Mouse (Mus musculus) thymus, adult 2 months (tissue): ENCODE measurements at regions not wholly inside any gene's neighbourhood (a gene's known extent, or its start where the extent isn't known, plus 50 kb on each side); places are given as distances from the start of the nearest gene placed in this dataset.

Source experiments
- DNase-seq: peaks from one replicate; pipeline ENCODE4 v3.0.0; 2021
- H3K27ac ChIP-seq: fragments of 200-500 bp; 2 replicates; pipeline ENCODE4 v1.5.1; 2012; ENCODE audit warnings: low read length, control low read depth; ENCODE audit not compliant: control insufficient read depth, insufficient read depth
- H3K27me3 ChIP-seq: fragments of 200-500 bp; 2 replicates; pipeline ENCODE4 v1.6.1; 2012; ENCODE audit warnings: mild to moderate bottlenecking, low read length, moderate library complexity, mixed read lengths; ENCODE audit not compliant: control insufficient read depth, insufficient read depth
- H3K36me3 ChIP-seq: fragments of 200-500 bp; 2 replicates; pipeline ENCODE4 v1.6.1; 2012; ENCODE audit warnings: mild to moderate bottlenecking, low read length, moderate library complexity; ENCODE audit not compliant: control insufficient read depth, insufficient read depth
- H3K4me1 ChIP-seq: fragments of 200-500 bp; replicated peaks from 2 replicates; pipeline ENCODE4 v1.6.1; 2012; ENCODE audit warnings: low read length; ENCODE audit not compliant: control insufficient read depth, insufficient read depth
- H3K4me3 ChIP-seq: fragments of 200-500 bp; 2 replicates; pipeline ENCODE4 v1.5.1; 2012; ENCODE audit warnings: mild to moderate bottlenecking, low read length, control low read depth, moderate library complexity; ENCODE audit not compliant: control insufficient read depth, insufficient read depth
- CTCF ChIP-seq: fragments of 200-500 bp; IDR thresholded peaks from 2 replicates; pipeline ENCODE4 v1.5.1; 2012; ENCODE audit warnings: mild to moderate bottlenecking, control low read depth, low read length, moderate library complexity, borderline replicate concordance; ENCODE audit not compliant: control insufficient read depth, poor library complexity, insufficient read depth; ENCODE audit errors: extremely low read depth
- POLR2A ChIP-seq: fragments of 200-500 bp; IDR thresholded peaks from 2 replicates; pipeline ENCODE4 v1.6.1; 2012; ENCODE audit warnings: mild to moderate bottlenecking, low read length, control low read depth, moderate library complexity; ENCODE audit not compliant: control insufficient read depth, poor library complexity, insufficient read depth; ENCODE audit errors: extremely low read depth
- WGBS: fragments of 180-500 bp; shearing (Covaris S2); methylation state at CpG from one replicate; pipeline ENCODE4 v1.1.7; 2018; 5-methylcytosine and 5-hydroxymethylcytosine counted together

DNA sequence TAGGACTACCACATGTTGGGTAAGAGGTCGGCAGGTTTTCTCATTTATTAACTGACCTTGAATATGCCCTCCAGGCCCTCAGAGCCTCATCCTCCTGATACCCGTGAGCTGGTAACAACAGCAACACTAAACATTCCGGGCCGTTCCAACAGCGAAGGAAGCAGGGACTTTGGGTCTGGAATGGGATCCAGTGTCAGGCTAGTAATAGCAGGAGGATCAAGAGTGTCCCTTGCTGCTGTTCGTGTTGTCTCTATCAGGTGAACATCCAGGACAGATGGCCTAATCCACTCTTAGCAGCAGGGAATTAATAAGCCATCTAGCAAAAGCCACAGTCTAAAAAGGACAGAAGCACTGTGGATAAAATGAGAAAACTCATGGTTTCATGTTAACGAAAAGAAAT is 106.7 kb downstream of the Cpeb2 start:
- H3K27ac ChIP-seq: no peak overlapping the region
- no peaks in the 10 kb centered on the region for H3K36me3 ChIP-seq
- H3K4me1 ChIP-seq: no peaks in the 10 kb centered on the region
- H3K4me3 ChIP-seq: no peak overlapping the region
- no peak for DNase-seq
- WGBS: 97% methylated on average over 7 of the region's 7 CpGs
- H3K27me3 ChIP-seq: no peaks in the 10 kb centered on the region
- no peak for TF ChIP-seq CTCF
- no peak for TF ChIP-seq POLR2A

- WGBS: 95% methylated on average over 2 of the region's 2 CpGs
These were observed 108.5 kb downstream of the Cpeb2 start for GRCm38 (mm10) chr5:43341475-43341874.

DNA sequence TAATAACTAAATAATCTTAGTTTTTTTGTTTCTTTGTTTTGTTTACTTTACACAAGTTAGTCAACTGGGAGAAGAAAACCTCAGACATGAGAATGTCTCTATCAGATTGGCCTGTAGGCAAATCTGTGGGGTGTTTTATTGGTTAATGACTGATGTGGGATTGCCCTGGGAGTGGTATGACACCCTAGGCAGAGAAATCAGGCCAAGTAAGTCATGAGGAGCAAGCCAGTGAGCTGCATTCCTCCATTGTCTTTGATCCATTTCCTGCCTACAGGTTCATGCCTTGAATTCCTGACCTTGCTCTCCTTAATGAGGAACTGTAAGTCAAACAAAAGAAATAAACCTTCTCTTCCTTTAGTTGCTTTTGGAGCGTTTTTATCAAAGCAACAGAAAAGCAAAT is 111.5 kb downstream of the Cpeb2 start:
- Histone ChIP-seq H3K4me1 (no peaks in the 10 kb centered on the region), H3K27me3 (no peaks in the 10 kb centered on the region), H3K27ac (no peak overlapping the region), H3K36me3 (no peaks in the 10 kb centered on the region), H3K4me3 (no peak overlapping the region)
- no peak for DNase-seq
- TF ChIP-seq CTCF: no peak
- no peak for TF ChIP-seq POLR2A
- 98% methylated on average over 1 of the region's 1 CpGs for WGBS

More at GRCm38 (mm10) chr5:43341475-43341874, 108.5 kb downstream of the Cpeb2 start:
- no peak for DNase-seq
- Histone ChIP-seq H3K36me3 (no peaks in the 10 kb centered on the region), H3K4me1 (no peaks in the 10 kb centered on the region), H3K4me3 (no peak overlapping the region), H3K27ac (no peak overlapping the region), H3K27me3 (no peaks in the 10 kb centered on the region)
- no peak for TF ChIP-seq CTCF
- no peak for TF ChIP-seq POLR2A

- no peak overlapping the region for H3K27ac ChIP-seq
- no peaks in the 10 kb centered on the region for H3K36me3 ChIP-seq
- peaks cover 9% of the 10 kb centered on the region for H3K4me1 ChIP-seq
- no peak for TF ChIP-seq POLR2A
- H3K27me3 ChIP-seq: no peaks in the 10 kb centered on the region
- WGBS: 79% methylated on average over 2 of the region's 2 CpGs
- no peak overlapping the region for H3K4me3 ChIP-seq
- no peak for DNase-seq
These were observed 118.0 kb downstream of the Cpeb2 start for GRCm38 (mm10) chr5:43350987-43351386.

DNA sequence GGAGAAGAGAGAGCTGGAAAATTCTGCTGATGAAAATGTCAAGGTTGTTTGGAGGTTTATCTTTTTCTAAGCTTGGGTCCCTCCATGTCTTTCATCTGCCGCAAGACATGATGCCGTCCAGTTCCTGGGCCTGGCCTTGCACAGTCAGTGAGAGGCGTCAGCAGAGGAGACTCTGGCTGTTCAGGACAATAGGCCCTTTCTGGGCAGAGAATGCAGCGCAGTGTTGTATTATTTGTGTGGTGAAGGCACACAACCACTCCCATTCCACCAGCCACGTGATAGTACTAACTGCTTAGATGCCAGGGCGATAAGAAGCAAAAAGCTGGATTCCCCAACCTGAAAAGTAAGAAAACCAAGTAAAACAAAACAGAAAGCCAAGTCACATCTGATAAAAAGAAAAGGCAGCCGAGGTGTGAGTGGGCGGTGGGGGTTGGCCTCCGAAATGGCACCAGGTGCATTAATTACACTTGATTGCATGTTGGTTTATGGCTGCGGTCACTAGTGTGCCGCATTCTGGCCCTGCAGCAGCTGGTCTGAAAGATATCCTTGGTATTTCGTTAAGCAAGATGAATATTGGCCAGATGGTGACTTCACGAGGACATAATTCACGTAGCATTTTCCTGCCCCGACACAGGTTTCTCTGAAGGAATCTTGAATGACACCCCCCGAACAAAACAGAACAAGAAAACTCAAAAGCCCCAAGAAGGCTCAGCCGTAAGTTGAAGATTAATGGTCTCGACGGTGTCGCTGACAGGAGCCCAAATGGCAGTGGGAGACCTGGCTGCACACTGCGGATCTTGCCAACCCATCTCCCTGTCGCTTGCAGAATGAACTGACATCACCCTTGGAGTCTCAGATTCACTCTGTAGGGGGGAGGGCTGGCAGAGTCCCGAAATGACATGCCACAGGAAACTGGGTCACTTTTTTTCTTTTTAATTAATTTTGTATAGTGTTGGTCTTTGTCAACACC is 120.3 kb downstream of the Cpeb2 start:
- Histone ChIP-seq H3K27ac (no peak overlapping the region), H3K4me3 (no peak overlapping the region), H3K36me3 (no peaks in the 10 kb centered on the region), H3K4me1 (peaks cover 9% of the 10 kb centered on the region), H3K27me3 (no peaks in the 10 kb centered on the region)
- WGBS: 87% methylated on average over 23 of the region's 23 CpGs
- TF ChIP-seq POLR2A (no peak), CTCF (no peak)
- no peak for DNase-seq

DNA sequence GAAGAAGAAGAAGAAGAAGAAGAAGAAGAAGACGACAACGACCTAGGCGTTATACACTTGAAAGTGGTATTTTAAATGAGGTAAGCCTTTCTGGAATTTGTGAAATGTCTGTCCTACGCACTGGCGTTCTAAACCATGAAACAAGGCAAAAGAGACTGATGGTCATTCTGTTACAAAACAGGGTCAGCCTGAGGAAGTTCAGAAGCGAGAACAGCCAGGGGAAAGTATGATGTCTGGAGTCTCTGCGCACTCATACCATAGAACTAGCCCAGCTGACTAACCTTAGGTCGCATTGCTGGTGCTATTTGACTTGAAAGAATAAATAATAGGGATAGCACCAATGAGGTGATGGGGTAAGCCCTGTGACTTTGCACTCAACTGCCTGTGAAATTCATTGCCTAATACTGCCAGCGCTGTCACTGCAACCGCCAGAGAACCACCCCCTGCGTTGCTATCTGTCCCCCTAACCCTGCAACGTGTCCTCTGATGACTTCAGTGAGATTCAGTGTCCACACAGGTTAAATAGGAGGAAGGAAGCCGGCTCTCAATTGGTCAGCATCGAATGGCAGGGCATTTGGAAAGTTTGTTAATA is 121.5 kb downstream of the Cpeb2 start:
- Histone ChIP-seq H3K4me3 (no peak overlapping the region), H3K4me1 (peaks cover 9% of the 10 kb centered on the region), H3K27ac (no peak overlapping the region), H3K27me3 (no peaks in the 10 kb centered on the region), H3K36me3 (no peaks in the 10 kb centered on the region)
- no peak for TF ChIP-seq CTCF
- no peak for TF ChIP-seq POLR2A
- WGBS: 64% methylated on average over 14 of the region's 14 CpGs
- no peak for DNase-seq

- Histone ChIP-seq H3K27ac (no peak overlapping the region), H3K27me3 (no peaks in the 10 kb centered on the region), H3K4me3 (no peak overlapping the region), H3K36me3 (no peaks in the 10 kb centered on the region), H3K4me1 (peaks cover 9% of the 10 kb centered on the region)
- WGBS: 3% methylated on average over 12 of the region's 12 CpGs
- DNase-seq: peak; percentile 83
- TF ChIP-seq CTCF (no peak), POLR2A (no peak)
These were observed 122.1 kb downstream of the Cpeb2 start for GRCm38 (mm10) chr5:43355026-43355580.
